Mouse (Mus musculus) MEL-GATA-1-ER (cell line): ENCODE data around the gene Plvap.
A peak's percentile ranks its signal among the peaks of the same experiment; 100 is the strongest.

Experiments used
- DNase-seq: peaks from one replicate; pipeline ENCODE4 v3.0.0-alpha.2; 2012; ENCODE audit warnings: low read depth; ENCODE audit errors: extremely low read depth

The Plvap gene

DNA sequence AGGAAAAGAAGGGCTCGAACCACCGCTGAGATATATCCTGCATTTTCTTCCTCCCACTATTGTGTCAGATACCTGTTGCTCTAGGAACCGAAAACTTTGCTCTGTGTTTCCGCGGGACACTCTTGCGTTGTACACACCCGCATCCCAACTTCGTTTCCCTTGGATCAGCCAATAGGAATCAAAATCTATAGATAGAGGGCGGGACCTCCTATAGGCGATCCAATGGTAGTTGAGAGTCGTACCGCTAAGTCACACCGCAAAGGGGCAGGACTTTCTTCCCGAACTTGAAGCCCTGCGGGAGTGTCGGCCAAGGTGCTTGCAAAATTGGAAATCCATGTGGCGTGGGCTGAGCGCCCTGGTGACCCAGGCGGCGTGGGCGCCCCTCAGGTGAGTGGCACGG, 23.1 kb downstream of the Plvap start:
- DNase-seq = peak; percentile 96

DNA sequence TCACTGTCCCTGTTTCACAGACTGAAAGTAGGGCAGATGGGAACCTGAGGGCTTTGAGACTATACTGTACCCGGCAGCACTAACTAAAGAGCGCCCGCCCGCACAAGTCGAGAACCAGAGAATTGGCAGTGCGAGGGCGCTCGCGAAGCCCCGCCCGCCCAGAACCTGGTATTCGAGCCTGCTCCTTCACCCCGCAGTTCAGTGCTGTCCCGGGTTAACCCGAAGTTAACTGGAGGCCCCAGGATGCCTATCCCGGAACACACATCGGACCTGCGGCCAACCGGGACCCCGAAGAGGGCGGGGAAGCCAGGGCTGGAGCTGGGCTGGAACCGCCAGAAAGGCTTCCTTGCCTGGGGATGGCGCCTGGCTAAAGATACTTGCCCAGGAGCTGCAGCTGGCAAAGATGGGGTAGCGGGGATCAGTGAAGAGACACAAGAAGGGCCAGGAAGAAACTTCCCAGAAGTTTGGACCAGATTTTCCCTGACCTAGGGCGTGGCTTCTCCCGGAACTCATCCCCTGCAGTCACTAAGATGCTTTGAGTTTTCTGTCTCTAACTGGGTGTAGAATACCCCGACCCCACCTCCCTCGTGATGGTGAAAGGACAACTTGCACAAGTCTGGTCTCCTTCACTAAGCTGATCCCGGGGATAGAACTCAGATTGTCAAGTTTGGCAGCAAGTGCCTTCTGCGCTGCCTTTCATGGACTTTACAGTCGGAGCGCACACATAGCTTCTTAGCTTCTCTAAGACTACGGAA, 23.7 kb downstream of the Plvap start, which contains the start of gene Gtpbp3:
Gene Gtpbp3, plus strand, starts transcription at position 413 of the 755 bp plus-strand sequence.
- DNase-seq = peak; percentile 72

DNA sequence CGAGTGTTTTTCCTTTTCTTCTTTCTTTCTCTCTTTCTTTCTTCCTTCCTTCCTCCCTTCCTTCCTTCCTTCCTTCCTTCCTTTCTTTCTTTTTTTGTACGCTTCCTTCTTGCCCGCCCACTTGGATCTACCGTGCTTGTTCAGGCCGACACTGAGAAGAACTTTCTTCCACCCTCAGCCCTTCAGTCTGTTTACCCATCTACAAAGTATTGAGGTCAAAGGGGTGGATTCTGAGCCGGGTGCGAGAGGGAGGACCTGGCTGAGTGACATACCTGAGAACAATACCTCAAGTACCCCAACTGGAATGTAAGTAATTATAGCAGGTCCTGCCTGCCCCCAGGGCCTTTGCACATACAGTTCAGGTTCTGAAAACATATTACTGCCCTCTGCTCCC, 25.4 kb downstream of the Plvap start:
- DNase-seq = no peak

DNA sequence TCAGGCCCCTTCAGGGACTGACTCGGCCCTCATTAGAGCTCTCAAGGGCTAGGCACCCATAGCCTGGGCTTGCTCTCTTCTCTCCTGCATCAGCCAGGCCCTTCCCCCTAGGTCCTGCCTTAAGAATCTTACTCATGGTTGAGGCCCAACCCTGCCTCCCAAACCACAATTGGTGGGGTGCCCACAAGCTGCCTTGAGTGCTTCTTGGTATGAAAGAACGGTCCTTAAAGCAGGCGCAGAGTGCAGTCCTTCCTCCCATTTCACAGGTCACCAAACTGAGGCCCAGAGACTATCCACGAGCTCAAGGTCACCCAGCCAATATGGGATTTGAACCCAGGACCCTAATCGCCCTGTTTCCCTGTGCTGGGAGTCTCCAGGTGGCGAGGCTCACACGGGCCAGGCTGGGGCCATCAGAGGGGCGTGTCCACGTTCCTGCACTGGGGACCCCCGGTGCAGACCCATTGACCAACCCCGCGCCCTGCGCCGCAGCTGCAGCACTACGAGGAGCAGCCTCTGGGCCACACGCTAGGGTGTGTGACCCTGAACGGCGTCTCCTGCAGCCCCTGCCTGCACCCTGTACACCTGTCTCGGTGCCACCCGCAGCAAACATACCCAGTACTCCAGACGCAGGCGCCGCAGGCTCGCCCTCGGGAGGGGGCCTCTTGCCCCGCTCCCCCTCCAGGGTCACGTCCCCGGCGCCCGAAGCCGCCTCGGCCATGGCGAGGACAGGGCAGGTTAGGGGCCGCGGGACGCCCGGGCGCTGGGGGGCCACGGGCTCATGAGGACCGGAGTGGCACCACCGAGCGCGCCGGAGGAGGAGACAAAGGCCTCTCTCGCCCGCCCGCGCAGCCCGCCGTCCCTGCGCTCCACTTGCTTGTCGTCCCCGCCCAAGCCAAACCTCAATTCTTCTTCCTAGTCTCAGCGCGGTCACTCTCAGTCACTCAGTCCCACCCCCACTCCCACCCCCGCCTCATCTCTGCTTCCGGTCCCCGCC, 26.1 kb downstream of the Plvap start, which contains the start of gene Ano8:
Gene Ano8, minus strand, starts transcription at position 822 of the 994 bp plus-strand sequence.
- DNase-seq = peak; percentile 80

DNA sequence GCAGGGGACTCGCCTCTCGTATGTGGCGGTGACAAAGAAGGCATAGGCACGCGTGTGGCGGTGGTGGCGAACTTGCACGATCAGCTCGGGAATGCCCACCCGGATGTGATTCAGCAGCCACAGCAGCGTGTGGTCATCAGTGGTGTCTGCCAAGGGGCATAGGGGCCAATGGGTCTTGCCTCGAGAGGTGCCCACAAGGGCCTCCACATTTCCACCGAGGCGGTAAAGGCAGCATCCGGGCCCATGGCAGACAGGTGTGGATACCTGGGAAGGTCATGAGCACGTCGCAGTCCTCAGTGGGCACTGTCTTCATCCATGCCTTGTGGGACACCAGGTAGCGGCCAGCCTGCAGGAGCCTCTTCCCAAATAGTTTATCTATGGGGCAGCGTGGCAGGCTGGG, 26.8 kb downstream of the Plvap start:
- DNase-seq = no peak

DNA sequence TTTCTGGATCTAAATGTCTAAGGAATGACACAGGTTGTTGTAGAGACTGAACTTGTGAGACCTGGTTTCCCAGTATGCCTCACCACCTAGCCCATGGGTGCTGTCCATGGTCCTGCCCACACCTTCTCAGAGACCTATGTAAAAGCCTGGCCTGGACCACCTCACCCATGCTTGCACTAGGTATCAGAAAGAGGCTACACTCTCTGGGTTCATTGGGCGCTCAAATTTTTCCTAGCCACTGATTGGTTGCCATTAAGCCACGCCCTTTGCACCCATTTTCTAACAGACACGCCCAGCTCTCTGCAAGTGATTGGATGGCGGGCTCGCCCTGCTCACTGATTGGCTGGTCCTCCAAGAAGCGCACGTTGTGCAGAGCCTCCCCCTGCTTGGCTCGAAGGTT, 27.6 kb downstream of the Plvap start:
- DNase-seq = peak; percentile 85

DNA sequence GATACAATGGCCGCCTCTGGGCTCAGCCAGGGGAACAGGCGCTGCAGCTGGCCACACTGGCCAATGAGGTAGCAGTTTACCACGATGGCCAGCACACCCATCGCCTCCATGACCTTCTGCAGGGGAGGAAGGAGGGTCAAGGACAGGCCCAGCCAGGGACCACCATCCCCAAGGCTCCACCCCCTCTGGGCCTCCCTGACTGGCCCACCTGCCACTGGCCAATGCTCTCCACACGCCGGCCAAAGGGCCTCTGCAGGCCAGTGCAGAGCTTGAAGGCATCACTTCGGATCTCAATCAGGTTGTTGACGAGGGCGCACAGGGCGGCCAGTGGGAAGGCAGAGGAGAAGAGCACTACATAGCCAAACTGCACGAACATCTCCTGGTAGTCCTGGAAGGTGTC, 32.6 kb downstream of the Plvap start:
- DNase-seq = no peak

DNA sequence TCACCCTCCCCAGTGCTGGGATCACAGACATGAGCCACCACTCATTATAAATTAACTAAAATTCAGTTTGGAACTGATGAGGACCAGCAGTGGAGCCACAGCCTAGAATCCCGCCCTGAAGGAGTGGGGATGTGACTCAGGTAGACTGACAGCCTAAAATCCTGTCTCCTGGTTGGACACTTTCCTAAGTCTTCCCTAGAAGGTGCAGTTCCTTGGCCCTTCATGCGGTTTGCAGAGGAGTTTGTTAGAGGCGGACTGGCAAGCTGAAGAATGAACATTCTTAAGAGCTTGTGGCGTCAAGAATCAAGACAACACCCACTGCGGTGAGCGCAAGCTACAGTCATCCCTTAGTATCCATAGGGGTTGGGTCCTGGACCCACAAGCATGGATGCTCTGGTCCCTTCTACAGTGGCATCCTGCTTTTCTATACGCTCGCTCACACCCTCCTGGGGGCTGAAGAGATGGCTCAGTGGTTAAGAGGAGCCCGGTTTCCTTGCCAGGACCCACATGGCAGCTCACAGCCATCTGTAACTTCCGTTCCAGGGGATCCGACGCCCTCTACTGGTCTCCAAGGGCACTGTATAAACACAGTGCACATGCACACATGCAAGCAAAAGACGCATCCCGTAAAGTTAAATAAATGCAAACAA, 34.2 kb downstream of the Plvap start:
- peak; percentile 70 for DNase-seq

DNA sequence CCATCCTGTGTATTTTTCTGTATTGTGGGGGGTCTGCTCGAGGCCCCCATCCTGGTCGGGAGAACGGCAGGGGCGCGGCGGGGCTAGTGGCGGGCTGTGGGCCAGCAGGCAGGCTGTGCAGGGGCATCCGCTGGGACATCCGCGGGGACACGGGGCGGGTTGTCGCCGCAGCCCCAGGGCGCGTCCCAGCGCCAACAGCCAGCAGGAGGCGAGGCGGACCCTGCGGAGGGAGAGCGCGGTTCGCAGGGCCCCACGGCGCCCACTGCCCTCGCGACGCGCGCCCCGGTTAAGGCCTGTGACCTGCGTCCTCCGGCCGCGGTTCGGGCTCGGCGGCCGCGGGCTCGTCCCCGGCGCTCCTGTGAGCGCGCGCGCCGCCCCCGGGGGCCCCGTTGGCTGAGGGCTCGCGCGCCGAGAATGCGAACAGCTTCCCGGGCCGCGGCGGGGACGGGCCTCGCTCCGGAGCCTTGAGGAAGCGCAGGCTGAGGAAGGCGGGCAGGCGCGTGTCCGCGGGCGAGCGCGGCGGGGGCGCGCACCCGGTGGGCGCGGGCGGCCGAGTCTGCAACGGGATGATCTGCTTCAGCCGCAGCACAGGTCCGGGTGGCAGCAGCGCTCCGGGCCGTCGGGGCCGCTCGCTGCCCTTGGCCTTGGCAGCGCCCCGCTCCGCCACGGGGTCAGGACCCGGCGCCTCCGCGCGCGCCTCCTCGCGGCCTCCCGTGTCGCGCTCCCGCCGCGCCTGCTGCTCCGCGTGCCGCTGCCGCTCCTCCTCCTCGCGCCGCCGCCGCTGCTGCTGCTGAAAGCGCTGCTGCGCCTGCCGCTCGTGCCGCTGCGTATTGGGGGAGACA, 35.2 kb downstream of the Plvap start:
- DNase-seq = no peak

DNA sequence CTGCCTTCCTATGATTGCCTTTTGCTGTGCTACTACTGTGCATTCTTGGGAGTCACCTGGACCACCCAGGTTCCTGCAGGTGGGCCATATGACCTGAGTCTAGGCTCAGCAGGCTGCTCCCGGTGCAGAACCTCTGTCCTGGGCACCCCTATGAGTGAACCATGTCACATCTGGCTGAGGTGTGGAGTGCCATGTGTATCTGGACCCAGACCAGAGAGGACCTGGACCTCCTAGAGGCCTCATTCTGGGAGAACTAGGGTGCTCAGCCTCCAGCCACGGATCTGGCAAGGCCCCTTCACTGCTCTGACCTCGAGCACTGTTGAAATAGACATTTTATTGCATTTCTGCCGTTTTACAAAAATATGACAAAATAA, 35.9 kb downstream of the Plvap start:
- DNase-seq = no peak

DNA sequence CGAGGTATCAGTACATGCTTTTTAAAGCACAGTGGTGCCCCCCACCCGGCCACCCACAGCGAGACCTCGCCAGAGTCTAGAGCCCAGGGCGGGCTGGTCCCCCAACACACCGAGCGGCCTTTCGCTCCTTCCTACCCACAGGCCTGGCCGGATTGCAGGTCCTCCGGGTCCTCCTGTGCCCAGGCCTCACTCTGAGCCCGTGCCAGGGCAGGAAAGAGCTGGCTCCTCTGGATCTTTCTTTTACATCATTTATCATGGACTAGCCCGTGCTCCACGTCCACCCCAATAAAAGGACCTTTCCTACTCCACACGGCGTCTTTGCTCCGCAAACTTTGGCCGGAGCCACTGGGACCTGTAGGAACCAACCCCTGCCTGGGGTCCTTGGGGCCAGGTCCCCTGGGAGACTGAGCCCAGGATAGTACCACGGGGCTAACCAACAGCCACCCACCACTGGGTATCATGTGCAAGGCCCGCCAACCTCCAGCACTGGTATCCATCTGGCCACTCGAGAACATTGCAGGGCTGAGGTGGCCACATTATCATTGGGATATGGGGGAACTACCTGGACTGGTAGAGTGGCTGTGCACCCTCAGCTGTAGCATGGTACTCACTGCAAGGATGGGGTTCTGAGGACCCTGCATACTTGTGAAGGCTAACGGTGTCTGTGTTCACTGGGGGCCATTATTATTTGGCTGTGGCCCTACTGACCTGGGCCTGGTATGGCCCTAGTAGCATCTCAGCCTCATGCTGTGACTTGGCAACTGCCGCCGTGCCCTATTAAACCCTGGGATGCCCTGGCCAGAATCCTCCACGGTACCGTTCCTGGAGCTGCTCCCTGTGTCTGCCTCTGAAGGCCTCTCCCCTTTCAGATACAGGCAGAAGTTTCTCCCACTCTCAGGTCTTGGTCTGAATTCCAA, 36.5 kb downstream of the Plvap start:
- no peak for DNase-seq

DNA sequence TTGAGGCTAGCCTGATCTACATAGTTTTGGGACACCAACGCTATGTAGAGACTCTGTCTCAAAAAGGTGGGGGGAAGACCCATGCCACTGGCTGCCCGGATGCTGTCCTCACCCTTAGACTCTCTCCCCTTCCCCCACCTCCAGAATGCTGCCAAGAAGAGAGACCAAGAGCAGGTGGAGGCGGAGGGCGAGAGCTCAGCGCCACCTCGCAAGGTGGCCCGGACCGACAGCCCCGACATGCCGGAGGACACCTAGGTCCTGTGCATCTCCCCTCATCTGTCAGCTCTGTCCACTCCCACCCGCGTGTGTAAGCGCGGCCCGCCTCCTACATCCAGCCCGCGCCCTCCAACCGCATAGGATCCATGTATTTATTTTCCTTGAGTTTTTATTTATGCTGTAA, 37.2 kb downstream of the Plvap start:
- DNase-seq = no peak

DNA sequence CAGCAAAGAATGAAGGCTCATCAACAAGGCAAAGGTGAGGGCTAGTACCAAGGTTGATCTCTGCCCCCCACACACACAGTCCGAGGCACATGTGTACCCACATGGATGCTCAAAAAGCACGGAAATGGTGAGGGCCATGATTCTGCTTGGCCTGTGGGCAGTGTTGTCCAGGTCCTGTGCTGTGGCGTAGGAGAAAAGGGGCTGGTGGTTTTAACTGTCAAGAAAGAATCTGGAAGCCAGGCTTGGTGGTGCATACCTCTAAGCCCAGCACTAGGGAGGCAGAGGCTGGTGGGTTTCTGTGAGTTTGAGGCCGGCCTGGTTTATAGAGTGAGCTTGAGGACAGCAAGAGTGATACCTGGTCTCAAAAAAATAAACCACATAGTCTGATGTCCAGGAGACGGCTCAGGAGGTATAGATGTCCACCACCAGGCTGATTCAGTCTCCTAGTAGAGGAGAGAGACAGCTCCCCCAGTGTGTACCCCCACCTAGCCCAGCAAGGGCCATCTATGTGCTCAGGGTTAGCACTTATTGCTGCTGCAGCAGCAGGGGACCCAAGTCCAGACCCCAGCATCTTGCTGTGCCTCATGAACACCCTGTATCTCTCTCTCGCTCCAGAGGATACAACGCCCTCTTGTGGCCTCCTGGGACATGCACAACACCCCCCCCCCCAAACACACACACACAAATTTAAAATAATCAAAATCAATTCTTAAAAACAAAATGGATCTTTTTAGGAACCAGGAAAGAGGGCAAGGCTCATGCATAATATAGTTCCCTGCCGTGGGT, 38.8 kb downstream of the Plvap start:
- DNase-seq = no peak

DNA sequence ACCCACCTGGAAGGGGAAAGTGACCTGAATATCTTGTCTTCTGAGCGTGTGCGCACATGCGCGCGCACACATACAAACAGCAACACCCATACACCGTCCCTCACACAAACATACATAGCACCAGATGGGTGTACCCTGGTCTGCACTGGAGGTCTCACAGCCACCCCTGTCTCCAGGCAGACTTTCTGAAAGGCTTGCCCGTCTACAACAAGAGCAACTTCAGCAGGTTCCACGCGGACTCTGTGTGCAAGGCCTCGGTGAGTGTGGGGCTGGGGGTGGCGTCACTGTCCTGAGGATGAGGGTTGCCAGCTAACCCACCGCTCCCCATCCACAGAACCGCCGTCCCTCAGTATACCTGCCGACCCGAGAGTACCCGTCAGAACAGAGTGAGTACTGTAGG, 39.7 kb downstream of the Plvap start:
- no peak for DNase-seq

DNA sequence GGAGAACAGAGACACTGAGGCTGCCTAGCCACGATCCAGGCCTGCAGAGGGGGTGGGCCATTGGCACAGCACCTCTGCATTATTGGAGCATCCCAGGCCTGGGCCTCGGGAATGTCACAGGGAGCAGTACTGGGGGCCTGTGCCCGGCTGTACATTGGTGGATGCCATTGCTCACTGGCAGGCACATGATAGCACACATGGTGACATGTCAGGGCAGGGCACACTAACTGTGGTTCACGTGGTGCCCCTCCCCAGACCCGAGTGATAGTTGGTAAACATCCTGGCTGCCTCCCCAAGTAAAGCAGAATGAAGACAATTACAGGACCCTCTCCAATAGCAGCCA, 40.7 kb downstream of the Plvap start:
- DNase-seq = no peak

DNA sequence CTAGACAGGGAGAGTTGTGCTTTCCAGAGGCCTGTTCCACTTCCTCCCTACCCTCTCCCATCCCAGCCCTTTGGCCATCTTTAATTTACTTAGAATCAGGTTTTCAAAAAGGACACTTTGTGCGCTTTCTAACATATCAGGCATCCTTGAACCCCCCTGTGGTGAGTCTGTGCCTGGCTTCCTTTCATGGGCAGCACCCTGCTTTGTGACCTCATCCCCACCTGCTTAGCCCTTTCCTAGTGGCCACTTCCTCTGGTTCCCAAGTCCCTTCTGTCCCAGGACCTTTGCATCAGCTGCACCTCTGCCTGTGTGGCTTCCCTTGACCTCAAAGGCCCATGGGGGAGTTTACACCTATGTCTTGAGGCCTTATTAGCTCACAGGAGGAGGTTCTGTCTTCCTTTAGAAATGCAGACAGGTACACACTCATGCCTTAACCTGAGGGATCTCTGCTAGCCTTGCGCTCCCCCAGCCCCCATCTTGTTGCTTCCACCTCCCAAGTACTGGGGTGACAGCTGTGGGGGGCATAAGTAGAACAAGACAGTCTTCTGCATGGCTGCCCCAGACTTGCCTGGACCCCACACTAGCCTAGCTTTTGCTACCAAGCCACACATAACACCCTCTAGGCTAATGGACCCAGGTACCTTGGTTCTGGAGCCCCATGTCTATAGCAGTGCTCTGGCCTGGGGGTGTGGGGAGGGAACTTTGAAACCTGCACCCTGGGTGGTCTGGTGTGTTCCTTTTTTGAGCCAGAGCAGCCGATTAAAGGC, 41.2 kb downstream of the Plvap start:
- no peak for DNase-seq

DNA sequence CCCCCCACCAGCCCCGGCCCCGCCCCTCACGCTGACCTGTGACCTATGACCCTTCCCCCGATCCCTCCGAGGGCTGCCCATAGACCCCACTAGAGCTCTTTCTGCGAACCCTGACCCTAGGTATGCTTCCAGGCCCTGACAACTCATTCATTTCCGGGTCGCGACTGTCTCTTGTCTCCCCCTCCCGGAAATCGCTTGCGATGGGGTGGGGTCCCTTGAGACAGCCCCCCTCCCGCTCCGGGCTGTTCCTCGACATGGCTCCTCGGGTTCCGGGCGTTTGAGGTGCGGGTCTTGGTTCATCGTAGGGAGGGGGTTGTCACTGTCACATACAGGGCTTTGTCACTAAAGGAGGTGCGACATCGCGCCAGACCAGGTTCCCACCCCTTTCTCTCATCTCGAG, 42.1 kb downstream of the Plvap start:
- DNase-seq = no peak

DNA sequence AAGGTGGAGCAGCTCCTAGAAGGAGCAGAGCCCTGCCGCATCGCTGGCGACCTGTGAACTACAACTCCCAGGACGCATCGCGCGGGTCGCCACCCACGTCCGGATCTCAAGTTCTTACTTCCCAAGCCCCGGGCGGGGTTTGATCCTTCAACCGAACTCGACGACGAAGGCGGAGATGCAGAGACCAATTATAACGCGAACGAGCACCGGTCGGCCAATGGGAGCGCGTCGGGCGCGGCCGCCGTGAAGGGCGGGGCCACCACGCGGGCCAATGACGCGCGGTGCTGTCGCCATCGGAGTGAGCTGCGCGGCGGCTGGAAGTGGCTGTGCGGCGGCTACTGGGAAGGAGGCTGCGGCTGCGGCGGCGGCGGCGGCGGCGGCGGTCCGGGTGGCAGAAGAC, 42.6 kb downstream of the Plvap start, which contains the start of gene Dda1:
Gene Dda1, plus strand, starts transcription at position 284 of the 400 bp plus-strand sequence.
- peak; percentile 96 for DNase-seq
